Mouse (Mus musculus) layer of hippocampus, postnatal 25 days (tissue): Measurements from ENCODE around the gene Efcab10. TPM values are rescaled to one million over a fixed set of nuclear protein-coding genes. Genes with fewer than 3 reads are reported as not detected.

Source experiments
- DNase-seq, 2 experiments: peaks; one replicate each; pipeline ENCODE4 v3.0.0; 2022; ENCODE audit warnings: mixed read lengths in 2 of 2, low spot score in 1 of 2; ENCODE audit errors: extremely low spot score in 1 of 2
- total RNA-seq, 2 experiments: library from RNA; stranded (reverse); gene quantifications; 2 replicates each; pipeline ENCODE4 v1.2.3; 2021

Efcab10 gene
- total RNA-seq, 2 experiments from 2014 or later: 2.2 to 3.2 TPM

DNA sequence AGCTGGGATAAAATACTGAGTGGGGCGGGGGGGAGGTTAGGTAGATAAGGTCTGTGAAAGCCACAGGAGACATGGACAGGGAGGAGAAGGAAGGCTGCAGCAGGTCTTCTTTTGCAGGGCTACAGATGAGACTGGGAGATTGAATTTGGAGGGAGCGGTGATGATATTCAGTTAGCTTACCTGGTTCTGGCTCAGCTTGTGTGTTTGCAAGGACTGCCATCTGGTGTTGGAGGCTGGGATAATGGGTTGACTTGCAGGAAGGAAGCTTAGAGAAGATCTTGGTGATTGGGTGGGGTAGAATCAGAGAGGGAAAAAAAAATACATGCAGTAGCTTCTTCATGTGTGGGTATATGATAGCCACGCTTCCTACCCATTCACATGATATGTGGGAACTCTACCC is 29.7 kb downstream of the Efcab10 start:
- DNase-seq: peak; percentile 36 to 63

GRCm38 (mm10) chr12:33427293-33427692 is 32.6 kb downstream of the Efcab10 start:
- no peak for DNase-seq

DNA sequence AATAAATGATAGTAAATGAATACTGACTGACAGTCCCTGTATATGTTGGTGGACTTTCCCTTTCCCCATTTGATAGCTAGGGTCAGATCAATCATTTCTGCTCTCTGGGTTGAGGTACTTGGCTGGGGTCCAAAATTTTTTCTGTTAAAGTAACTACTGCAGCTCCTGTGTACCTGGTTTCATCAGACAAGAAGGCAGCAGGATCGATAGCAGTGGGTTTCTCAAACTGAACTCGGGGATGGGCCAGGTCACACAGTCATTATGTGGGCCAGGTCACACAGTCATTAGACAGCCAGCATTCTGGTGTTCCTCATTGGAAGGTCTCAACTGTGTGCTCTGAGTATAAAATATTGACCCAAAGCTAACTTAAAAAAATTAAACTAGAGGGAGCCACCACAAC is 33.1 kb downstream of the Efcab10 start:
- DNase-seq: no peak

GRCm38 (mm10) chr12:33429387-33430160 is 34.9 kb downstream of the Efcab10 start, which contains the start of gene Twistnb:
Gene Twistnb, plus strand, starts transcription at chr12:33429635.
- peak; percentile 98 for DNase-seq

DNA sequence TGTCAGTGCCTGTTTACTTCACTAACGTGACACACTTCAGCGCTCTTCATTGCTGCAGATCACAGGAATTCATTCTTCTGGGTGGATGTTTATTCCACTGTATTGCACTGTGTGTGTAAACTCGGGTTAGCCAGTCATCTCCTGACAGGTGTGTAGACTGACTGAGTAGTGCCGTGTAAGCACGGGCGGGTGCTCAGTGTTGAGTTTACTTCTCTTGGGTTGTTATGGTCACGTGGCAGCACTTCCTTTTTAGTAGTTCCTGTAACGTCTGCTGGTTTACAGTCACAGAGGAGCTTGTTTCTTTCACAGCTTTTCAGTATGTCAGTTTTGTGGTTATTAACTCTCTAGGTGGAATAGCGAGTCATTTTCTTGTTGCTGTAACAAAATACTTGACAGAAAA is 39.2 kb downstream of the Efcab10 start:
- DNase-seq: no peak

- DNase-seq: no peak
Observed at GRCm38 (mm10) chr12:33434758-33435157, 40.1 kb downstream of the Efcab10 start.

Other genes with a start within 250 kb of the Efcab10 start
- 10 to 100 TPM; 47.3 to 56.3 TPM for gene Atxn7l1, start 247.2 kb upstream of the Efcab10 start, total RNA-seq
- gene Twistnb, start 34.8 kb downstream of the Efcab10 start, total RNA-seq: 10 to 100 TPM; 13.5 to 14.8 TPM